Mouse (Mus musculus) urinary bladder, adult 18-20 months (tissue): ENCODE measurements around the gene Gm47189.
"Not testable (repeated sequence)": the region's sequence is repeated elsewhere in the genome, so short reads cannot be mapped to it uniquely, and the experiment has no call there.

ENCODE experiments used
- DNase-seq, 2 experiments: peaks; one replicate each; pipeline ENCODE4 v3.0.0; 2022; ENCODE audit warnings: low spot score in 2 of 2, mixed read lengths in 2 of 2

Gm47189 gene

DNA sequence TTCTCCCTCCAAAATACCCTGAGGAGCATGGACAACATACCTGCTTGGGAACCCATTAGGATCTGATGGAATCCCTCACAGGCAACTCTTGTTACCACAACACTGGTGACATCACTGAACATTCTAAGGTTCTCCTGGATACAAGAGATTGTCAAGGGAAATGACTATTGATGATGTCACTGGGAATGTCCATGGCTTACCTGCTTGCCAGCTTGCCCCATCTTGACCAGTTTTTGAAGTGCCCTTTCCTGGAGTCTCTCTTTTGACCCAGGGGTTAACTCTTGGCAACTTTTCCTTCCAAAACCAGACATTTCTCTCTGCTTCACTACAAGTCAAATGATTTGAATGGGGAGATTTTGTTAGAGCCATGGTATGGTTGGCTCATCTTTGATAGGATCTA lies at the start of gene Gm47189:
TSS of gene Gm47189 (minus strand) at position 101 of the 400 bp plus-strand sequence.
- not testable (repeated sequence) for DNase-seq

DNA sequence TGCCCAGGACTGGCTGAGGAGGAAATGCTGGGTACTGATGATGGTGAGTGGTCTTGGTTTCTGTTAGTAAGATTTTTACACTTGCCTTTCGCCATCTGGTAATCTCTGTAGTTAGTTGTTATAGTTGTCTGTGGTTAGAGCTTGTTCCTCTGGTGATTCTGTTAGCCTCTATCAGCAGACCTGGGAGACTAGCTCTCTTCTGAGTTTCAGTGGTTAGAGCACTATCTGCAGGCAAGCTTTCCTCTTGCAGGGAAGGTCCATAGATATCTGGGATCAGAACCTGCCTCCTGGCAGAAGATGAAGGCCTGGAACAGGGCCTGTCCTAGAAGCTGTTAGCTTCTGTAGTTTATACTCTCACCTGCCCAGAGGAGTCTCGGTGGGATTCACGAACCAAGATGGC lies 16.3 kb downstream of the Gm47189 start:
- DNase-seq: peak in 1 of 2 experiments; percentile 0

DNA sequence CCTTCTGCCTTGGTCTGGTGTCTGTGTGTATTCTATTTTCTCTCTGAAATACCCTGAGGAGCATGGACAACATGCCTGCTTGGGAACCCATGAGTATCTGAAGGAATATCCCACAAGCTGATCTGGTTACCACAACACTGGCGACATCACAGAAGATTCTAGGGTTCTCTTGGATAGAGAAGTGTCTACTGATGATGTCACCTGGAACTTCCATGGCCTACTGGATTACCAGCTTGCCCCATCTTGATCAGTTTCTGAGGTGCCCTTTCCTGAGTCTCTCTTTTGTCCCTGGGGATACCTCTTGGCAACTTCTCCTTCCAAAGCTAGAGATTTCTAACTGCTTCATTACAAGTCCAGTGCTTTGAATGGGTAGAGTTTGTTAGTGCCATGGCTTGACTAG lies 21.7 kb downstream of the Gm47189 start, which contains the start of gene Gm7929:
TSS of gene Gm7929 (minus strand) at position 101 of the 400 bp plus-strand sequence.
- DNase-seq: not testable (repeated sequence)

DNA sequence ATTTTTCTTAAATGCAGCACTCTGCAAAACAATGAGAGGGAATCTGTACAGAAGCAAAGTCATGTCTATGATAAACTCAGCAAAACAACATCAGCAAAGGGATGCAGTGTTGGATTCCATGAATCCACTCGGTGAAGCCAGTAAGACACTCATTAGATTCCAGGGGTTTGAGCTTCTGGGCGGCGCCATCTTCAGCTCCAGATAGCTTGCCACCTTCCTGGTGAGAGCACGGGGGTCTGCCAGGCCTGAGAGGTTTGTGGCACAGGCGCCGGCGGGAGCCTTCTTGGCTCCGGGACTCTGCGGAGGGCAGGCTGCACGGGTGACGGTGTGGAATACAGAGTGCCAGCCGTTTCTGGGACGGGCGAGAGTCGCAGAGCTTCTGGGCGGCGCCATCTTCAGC lies 48.8 kb downstream of the Gm47189 start:
- not testable (repeated sequence) for DNase-seq

DNA sequence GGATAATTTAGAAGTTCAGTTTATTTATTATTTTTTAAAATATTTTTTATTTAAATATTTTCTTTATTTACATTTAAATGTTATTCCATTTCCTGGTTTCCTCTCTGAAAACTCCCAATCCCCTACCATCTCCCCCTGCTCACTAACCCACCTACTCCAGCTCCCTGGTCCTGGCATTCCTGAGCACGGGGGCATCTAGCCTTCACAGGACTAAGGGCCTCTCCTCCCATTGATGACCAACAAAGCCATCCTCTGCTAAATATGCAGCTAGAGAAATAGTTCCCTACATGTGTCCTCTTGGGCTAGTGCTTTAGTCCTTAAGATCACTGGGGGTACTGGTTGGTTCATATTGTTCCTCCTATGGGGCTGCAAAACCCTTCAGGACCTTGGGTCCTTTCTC lies 55.1 kb downstream of the Gm47189 start:
- not testable (repeated sequence) for DNase-seq
